Mouse (Mus musculus) kidney, adult 2 months (tissue): ENCODE measurements around the gene Irf2.

Experiments
- CTCF ChIP-seq: fragments of 200-500 bp; conservative IDR thresholded peaks from 2 replicates; pipeline ENCODE4 v1.5.1; 2011; ENCODE audit warnings: low read depth, mild to moderate bottlenecking, control low read depth, low read length, moderate library complexity, mixed read lengths; ENCODE audit not compliant: insufficient read depth, insufficient read length
- POLR2A ChIP-seq: fragments of 200-500 bp; IDR thresholded peaks from one replicate; pipeline ENCODE4 v1.6.1; 2011; ENCODE audit warnings: low read depth, low read length, control low read depth

GRCm38 (mm10) chr8:46717170-46717569 is 22.4 kb upstream of the Irf2 start:
- TF ChIP-seq POLR2A: no peak
- no peak for TF ChIP-seq CTCF
